Mouse (Mus musculus) mesoderm, embryonic 11.5 days (tissue): ENCODE results near the gene Lsg1.

Experiments used
- DNase-seq: peaks from one replicate; pipeline ENCODE4 v3.0.0-alpha.2; 2012; ENCODE audit warnings: low read depth, low spot score

The Lsg1 gene

DNA sequence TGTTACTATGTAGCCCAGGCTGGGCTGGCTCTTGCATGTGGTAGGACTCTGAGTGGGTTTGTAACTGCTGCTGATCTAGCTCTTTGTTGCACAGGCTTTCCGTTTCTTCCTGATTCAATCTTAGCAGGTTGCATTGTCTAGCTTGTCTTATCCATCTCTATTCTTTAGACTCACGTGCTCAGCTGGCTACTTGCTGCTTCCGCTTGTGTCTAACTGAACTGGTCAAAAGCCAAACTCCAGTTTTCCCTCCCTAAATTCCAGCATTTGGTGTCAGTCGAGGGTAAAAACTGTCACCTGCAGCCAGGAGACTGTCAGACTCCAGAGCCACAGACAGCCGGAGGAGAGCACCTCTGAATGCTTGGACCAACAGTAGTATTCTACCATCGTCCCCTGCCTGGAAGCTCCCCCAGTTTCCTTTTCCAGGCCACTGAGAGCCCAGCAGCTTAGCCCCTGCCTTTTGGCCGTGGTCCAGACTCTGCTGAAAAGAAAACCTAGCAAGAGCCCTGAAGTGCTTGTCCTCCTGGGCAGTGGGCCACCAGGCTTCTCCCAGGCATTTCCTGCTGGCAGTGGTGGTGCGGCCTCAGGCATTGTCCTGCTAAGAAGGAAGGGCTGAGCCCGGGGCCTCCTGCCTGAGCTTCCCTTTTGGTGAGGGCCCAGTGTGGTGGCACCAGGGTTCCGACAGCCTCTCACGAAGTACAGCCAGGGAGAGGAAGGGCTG is 34.6 kb downstream of the Lsg1 start:
- no peak for DNase-seq

DNA sequence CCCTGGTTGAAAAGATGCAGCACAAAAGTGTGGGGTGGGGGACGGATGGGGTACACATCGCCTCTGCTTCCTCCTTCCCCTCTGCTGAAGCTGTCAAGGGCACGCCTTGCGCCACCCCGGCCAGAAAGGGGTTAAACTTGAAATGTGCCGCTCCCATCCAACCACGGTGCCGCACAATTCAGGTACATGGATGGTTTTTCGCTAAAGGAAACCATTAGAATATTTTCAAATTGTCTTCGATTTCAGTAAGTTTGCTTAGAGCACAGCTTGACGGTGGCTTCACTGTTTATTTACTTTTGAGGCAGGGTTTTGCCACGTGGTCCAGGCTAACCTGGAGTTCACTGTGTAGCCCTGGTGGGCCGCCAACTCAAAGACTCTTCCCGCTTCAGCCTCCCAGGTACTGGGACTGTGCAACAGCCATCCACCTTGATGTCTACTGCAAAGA is 36.6 kb downstream of the Lsg1 start, which contains the start of gene Tmem44:
Gene Tmem44 (minus strand): TSS at position 95 of the 445 bp plus-strand sequence.
- DNase-seq = no peak

DNA sequence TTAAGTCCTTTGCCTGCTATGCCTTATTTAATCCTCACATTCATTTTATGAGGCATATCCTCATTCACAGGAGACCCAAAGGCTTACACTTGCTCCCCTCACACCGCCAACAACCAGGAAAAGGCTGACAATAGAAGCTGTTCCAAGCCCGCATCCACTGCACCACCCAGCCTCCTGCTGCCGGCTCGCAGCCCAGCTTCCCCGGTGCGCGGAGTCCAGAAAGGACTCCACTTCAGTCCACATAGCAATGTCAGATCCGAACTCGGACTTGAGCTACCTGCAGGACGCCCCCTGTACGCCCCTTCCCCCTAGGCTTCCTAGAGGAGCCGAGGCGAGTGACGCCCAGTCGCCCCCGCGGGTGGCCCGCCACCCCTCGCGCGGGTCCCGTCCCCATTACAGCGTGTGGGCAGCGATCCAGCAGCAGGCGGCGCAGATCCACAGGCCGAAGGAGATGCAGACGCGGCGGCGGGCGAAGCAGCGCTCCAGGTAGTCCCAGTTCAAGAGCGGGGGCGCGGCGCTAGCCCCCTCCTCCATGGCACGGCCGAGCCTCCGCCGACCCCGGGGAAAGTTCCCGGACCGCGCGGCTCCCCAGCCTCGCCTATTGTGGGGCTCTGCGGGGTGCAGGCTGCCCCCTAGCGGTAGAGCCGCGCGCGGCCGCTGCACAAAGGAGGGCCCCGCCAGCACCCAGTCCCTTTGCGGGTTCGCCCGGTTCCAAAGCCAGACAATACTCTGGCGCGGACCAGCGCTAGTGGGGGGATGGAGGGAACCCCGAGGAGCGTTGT is 37.2 kb downstream of the Lsg1 start:
- peak; percentile 83 for DNase-seq

GRCm38 (mm10) chr16:30549516-30549915 is 37.9 kb downstream of the Lsg1 start:
- no peak for DNase-seq

- no peak for DNase-seq
Measured at GRCm38 (mm10) chr16:30548291-30548690, 39.1 kb downstream of the Lsg1 start.

GRCm38 (mm10) chr16:30544693-30545092 is 42.7 kb downstream of the Lsg1 start:
- no peak for DNase-seq

GRCm38 (mm10) chr16:30543386-30543785 is 44.0 kb downstream of the Lsg1 start:
- no peak for DNase-seq

GRCm38 (mm10) chr16:30542826-30543225 is 44.6 kb downstream of the Lsg1 start:
- DNase-seq = no peak

DNA sequence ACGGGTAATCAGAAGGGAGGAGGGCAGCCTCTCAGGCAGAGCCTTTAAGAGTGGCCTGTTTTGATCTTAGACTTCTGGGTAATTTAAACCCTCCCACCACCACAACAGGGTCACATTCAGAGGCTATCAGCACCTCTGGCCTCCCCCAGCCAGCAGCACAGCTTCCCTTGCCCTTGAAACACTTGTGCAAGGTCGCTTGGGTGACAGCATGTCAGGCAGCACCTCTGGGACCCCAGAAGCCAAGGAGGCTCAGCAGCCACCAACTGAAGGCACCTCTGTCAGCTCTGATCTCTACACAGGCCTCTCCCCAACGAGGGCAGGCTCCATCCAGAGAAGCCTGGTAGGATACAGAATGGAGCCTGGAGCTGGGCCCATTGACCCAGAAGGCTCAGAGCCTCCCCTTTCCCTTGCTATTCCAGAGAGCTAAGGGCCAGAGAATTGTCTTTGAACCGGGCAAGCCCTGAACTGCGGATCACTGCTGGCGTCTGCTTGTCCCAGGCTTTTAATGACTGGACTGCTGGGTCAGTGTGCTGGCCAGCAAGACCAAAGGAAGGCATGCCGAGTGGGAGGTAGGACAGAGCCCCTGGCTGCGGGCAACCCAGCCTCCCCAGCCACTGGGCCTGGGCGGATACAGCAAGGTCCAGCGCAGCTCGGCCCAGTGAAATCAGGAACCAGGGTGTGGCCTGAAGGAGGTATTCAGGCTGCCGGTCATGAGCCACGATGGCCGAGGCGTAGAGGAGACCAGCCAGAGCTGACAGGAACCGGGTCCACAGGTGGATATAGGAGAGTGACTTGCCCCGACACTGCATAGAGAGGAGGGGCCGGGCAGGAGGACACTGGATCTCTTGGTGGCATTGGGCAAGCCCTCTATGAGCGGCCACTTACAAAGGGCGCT is 47.0 kb downstream of the Lsg1 start:
- DNase-seq = no peak

GRCm38 (mm10) chr16:30539433-30539832 is 48.0 kb downstream of the Lsg1 start:
- peak; percentile 73 for DNase-seq

- DNase-seq = no peak
Measured at GRCm38 (mm10) chr16:30535075-30535474, 52.3 kb downstream of the Lsg1 start.

DNA sequence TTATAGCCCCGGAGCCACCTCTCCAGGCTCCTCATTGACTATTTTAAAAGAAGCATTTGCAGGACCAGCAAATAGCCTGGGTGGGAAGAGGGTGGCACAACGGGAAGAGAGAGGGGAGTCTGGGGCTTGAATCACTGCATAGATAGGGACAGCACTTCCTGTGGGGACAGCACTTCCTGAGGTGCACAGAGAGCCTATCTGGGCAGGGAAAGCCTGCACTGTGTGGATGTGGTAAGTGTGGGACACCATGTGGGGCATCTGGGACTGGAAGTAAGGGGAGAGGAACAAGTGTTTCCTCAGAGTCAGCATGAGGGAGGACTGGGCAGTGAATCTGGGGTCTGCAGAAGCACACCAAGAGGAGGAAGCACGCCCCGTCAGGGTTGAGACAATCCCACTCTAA is 53.8 kb downstream of the Lsg1 start:
- no peak for DNase-seq

DNA sequence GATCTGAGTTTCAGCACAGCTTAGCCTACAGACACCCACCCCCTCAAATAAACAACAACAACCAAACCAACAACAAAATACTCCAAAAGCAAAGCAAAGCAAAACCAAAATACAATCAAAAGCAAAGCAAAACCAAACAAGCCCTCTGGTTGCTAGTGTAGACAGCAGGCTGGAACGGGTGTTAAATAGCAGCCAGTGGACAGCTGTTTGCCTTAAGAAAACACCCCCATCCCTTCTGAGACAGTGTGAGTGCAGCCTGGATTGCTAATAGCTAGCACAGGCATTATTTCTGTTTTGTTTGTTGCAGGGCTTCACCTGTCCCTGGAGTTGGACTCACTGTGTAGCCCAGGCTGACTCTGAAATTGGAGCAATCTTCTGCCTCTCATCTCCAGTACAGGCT is 54.5 kb downstream of the Lsg1 start:
- DNase-seq = no peak

DNA sequence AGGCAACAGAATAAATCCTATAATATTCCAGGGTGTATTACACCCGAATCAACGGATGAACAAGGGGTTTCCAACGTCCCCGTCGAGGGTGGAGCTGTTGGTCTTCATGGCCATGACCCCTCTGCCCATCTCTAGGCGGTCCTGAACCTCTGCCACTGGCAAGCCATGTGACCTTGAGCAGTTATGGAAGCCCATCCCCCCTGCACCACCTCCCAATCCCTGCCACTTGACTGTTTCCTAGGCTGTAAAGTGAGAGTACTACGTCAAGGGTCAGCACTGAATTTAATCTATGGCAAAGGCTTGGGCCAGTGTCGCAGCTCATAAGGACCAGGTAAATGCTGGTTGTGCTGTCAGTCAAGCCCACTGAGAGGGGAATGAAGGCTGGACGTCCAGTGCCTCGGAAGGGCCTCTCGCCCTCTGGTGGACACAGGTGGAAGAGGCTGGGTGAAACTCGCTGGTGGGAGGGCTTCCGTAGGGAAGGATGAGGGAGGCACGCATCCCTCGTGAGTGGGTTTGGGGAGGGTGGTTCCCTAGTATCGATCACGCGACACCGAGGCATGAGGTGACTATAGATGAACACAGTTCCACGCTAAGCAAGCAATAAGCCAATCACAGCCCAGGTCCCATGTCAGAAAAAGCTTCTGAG is 55.5 kb downstream of the Lsg1 start:
- peak; percentile 69 for DNase-seq

DNA sequence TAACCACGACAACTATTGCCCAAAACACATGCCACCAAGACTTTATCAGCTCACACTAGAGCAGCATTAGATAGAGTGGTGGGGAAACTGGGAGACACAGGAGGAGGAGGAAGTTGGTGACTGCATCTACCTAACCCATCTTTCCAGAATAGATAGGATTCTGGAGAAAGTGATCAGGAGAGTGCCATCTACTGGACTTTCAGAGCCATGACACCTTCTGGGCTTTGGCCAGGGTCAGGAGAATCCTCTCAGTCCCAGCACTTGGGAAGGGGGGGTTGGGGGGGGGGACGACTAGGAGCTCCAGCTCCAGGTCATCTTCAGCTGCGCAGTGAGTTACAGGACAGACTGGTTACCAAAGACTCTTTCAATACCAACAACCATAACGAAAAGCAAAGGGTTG is 56.6 kb downstream of the Lsg1 start:
- DNase-seq = no peak

DNA sequence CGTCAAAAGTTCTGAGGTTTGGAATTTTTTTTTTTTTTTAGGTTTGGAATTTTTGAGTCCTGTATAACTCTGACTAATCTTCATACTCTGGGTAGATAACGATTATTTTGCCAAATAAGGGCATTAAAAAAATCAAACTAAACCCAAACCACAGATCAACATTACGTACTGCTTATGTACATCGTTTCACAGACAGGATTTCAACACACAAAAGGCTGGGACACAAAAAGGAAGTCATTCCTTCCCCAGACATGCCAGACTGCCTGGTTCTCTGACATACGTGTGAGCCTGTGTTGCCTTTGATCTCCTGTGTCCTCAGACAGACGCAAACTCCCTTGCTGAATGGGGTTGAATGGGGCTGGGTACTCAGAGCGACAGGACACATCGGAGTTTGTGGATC is 59.0 kb downstream of the Lsg1 start:
- no peak for DNase-seq

GRCm38 (mm10) chr16:30527889-30528288 is 59.5 kb downstream of the Lsg1 start:
- DNase-seq = no peak

- no peak for DNase-seq
Measured at GRCm38 (mm10) chr16:30525756-30526155, 61.6 kb downstream of the Lsg1 start.

DNA sequence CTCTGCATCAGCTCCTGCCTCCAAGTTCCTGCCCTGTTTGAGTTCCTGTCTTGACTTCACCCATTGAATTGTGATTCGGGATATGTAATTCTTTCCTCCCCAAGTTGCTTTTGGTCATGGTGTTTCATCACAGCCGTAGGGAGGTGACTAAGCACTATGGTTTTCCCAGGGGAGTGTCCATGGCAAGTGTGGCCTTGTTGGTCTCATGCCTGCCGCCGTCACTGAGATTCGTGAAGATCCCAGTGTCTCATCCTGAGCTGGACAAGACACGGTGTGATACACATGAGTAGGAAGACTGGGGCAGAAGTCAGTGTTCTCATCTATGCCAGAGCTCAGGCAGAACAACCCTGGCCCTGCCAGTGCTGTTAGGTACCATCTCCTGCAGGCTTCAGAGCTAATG is 62.9 kb downstream of the Lsg1 start:
- no peak for DNase-seq

- no peak for DNase-seq
Measured at GRCm38 (mm10) chr16:30522253-30522940, 65.0 kb downstream of the Lsg1 start.

- DNase-seq = no peak
Measured at GRCm38 (mm10) chr16:30521147-30521546, 66.2 kb downstream of the Lsg1 start.
